Mouse (Mus musculus) limb, embryonic 12.5 days (tissue): Measurements from ENCODE around the gene Gm12790. TPM values are rescaled to one million over a fixed set of nuclear protein-coding genes. Genes with fewer than 3 reads are reported as not detected.
"Not testable (repeated sequence)": the region's sequence is repeated elsewhere in the genome, so short reads cannot be mapped to it uniquely, and the experiment has no call there.

Experiments
- ATAC-seq: fragments of 200-750 bp; cut with Nextera tagmentation; 2 replicates; pipeline ENCODE4 v1.8.0; 2017; ENCODE audit warnings: low read depth, moderate TSS enrichment; ENCODE audit not compliant: insufficient number of reproducible peaks, insufficient read depth, low FRiP score, low TSS enrichment
- H3K27ac ChIP-seq: fragments of 300-500 bp; sonication (generic); 2 replicates; pipeline ENCODE4 v1.5.1; 2016; ENCODE audit warnings: mild to moderate bottlenecking, moderate library complexity
- H3K27me3 ChIP-seq: fragments of 300-500 bp; sonication (generic); 2 replicates; pipeline ENCODE4 v1.6.1; 2016; ENCODE audit warnings: mild to moderate bottlenecking, moderate library complexity
- H3K36me3 ChIP-seq: fragments of 300-500 bp; sonication (generic); 2 replicates; pipeline ENCODE4 v1.6.1; 2016; ENCODE audit warnings: mild to moderate bottlenecking, moderate library complexity
- H3K4me1 ChIP-seq: fragments of 300-500 bp; sonication (generic); replicated peaks from 2 replicates; pipeline ENCODE4 v1.6.1; 2016
- H3K4me2 ChIP-seq: fragments of 300-500 bp; sonication (generic); 2 replicates; pipeline ENCODE4 v1.6.1; 2016; ENCODE audit warnings: mild to moderate bottlenecking, moderate library complexity
- H3K4me3 ChIP-seq: fragments of 300-500 bp; sonication (generic); replicated peaks from 2 replicates; pipeline ENCODE4 v1.5.1; 2016; ENCODE audit warnings: mild to moderate bottlenecking
- H3K9ac ChIP-seq: fragments of 300-500 bp; sonication (generic); replicated peaks from 2 replicates; pipeline ENCODE4 v1.6.1; 2016; ENCODE audit warnings: mild to moderate bottlenecking, moderate library complexity
- H3K9me3 ChIP-seq: fragments of 300-500 bp; sonication (generic); 2 replicates; pipeline ENCODE4 v1.6.1; 2016; ENCODE audit warnings: mild to moderate bottlenecking, moderate library complexity
- WGBS: fragments of 180-500 bp; shearing (Covaris S2); methylation state at CpG from one replicate; pipeline ENCODE4 v1.1.7; 2016; 5-methylcytosine and 5-hydroxymethylcytosine counted together
- polyA plus RNA-seq: library from polyadenylated mRNA; unstranded; fragments of >200 nt; fragmentation: Nextera tagmentation; extraction: Ambion mirVana; gene quantifications from 2 replicates; pipeline ENCODE4 v1.2.1, GENCODE M21; 2016

The Gm12790 gene
- not detected in 2 replicates for polyA plus RNA-seq

GRCm38 (mm10) chr4:101980949-101981348 lies at the start of gene Gm12790:
Gene Gm12790, minus strand, starts transcription at chr4:101981049.
- not testable (repeated sequence) for H3K36me3 ChIP-seq, ATAC-seq, H3K4me2 ChIP-seq, H3K9me3 ChIP-seq, H3K4me3 ChIP-seq, H3K27me3 ChIP-seq, H3K27ac ChIP-seq, H3K9ac ChIP-seq, H3K4me1 ChIP-seq
- WGBS: 93% methylated on average over 1 of the region's 5 CpGs

GRCm38 (mm10) chr4:102026619-102027018 lies 45.8 kb upstream of the Gm12790 start:
- ATAC-seq: no peak
- whole genome bisulfite sequencing: 86% methylated on average over 6 of the region's 6 CpGs
- Histone ChIP-seq H3K36me3 (no peaks in the 10 kb centered on the region), H3K27me3 (no peaks in the 10 kb centered on the region), H3K9ac (no peak overlapping the region), H3K27ac (no peak overlapping the region), H3K4me1 (no peaks in the 10 kb centered on the region), H3K4me3 (no peak overlapping the region), H3K4me2 (no peak overlapping the region), H3K9me3 (no peaks in the 10 kb centered on the region)

GRCm38 (mm10) chr4:101998267-101998922 lies 17.5 kb upstream of the Gm12790 start:
- Histone ChIP-seq H3K36me3 (no peaks in the 10 kb centered on the region), H3K27ac (no peak overlapping the region), H3K27me3 (no peaks in the 10 kb centered on the region), H3K9me3 (no peaks in the 10 kb centered on the region), H3K9ac (no peak overlapping the region), H3K4me1 (no peaks in the 10 kb centered on the region), H3K4me2 (no peak overlapping the region), H3K4me3 (no peak overlapping the region)
- ATAC-seq: 0 out of 2 replicates have a peak, but pooled peaks have one; percentile 37
- WGBS: 41% methylated on average over 15 of the region's 15 CpGs

- H3K9me3 ChIP-seq: no peaks in the 10 kb centered on the region
- ATAC-seq: no peak
- 90% methylated on average over 5 of the region's 5 CpGs for WGBS
These were observed 16.6 kb upstream of the Gm12790 start for GRCm38 (mm10) chr4:101997426-101997825.

GRCm38 (mm10) chr4:101986326-101986725 lies 5.5 kb upstream of the Gm12790 start, which contains the start of gene Gm12789:
Gene Gm12789, plus strand, starts transcription at chr4:101986626.
- not testable (repeated sequence) for H3K4me3 ChIP-seq, H3K4me1 ChIP-seq, H3K9ac ChIP-seq, H3K9me3 ChIP-seq, ATAC-seq, H3K27me3 ChIP-seq, H3K27ac ChIP-seq, H3K4me2 ChIP-seq, H3K36me3 ChIP-seq
- WGBS: 90% methylated on average over 2 of the region's 2 CpGs

More at GRCm38 (mm10) chr4:101997426-101997825, 16.6 kb upstream of the Gm12790 start:
- H3K27me3 ChIP-seq: no peaks in the 10 kb centered on the region
- no peak overlapping the region for H3K4me2 ChIP-seq
- no peaks in the 10 kb centered on the region for H3K4me1 ChIP-seq
- H3K36me3 ChIP-seq: no peaks in the 10 kb centered on the region
- H3K4me3 ChIP-seq: no peak overlapping the region
- no peak overlapping the region for H3K9ac ChIP-seq
- no peak overlapping the region for H3K27ac ChIP-seq

GRCm38 (mm10) chr4:101985678-101986077 lies 4.8 kb upstream of the Gm12790 start:
- no peak overlapping the region for H3K4me3 ChIP-seq
- no peaks in the 10 kb centered on the region for H3K4me1 ChIP-seq
- 62% methylated on average over 5 of the region's 5 CpGs for WGBS
- ATAC-seq: no peak
- H3K27ac ChIP-seq: no peak overlapping the region
- H3K36me3 ChIP-seq: no peaks in the 10 kb centered on the region
- H3K27me3 ChIP-seq: no peaks in the 10 kb centered on the region
- no peaks in the 10 kb centered on the region for H3K9me3 ChIP-seq
- H3K4me2 ChIP-seq: no peak overlapping the region
- H3K9ac ChIP-seq: no peak overlapping the region

- H3K9ac ChIP-seq, H3K9me3 ChIP-seq, H3K4me1 ChIP-seq, H3K4me3 ChIP-seq, ATAC-seq, H3K27me3 ChIP-seq, H3K27ac ChIP-seq, H3K4me2 ChIP-seq, H3K36me3 ChIP-seq: not testable (repeated sequence)
- 83% methylated on average over 2 of the region's 2 CpGs for WGBS
These were observed 40.7 kb downstream of the Gm12790 start, which contains the start of gene Gm12794 for GRCm38 (mm10) chr4:101940107-101940506. Gene Gm12794, plus strand, starts transcription at chr4:101940407.

Other genes starting within 250 kb of the Gm12790 start
- gene B020004J07Rik, start 137.0 kb downstream of the Gm12790 start, polyA plus RNA-seq: not detected in 2 replicates
- not detected in 2 replicates for gene C130073F10Rik, start 87.3 kb downstream of the Gm12790 start, polyA plus RNA-seq
- gene Gm12800, start 71.9 kb downstream of the Gm12790 start, polyA plus RNA-seq: not detected in 2 replicates
- gene Gm12794, start 40.6 kb downstream of the Gm12790 start, polyA plus RNA-seq: not detected in 2 replicates
- not detected in 2 replicates for gene Gm12789, start 5.6 kb upstream of the Gm12790 start, polyA plus RNA-seq
- 8.4 and 9.1 TPM in 2 replicates for gene Pde4b, start 106.5 kb upstream of the Gm12790 start, polyA plus RNA-seq